Mouse (Mus musculus): Measurements from ENCODE around the gene Lsamp. TPM values are rescaled to one million over a fixed set of nuclear protein-coding genes. Genes with fewer than 3 reads are reported as not detected.

The Lsamp gene
- 156 and 157 TPM in 2 replicates for total RNA-seq (2014; rRNA removed)
- 121 and 122 TPM in 2 replicates for polyA plus RNA-seq (2015; fragmentation: Nextera tagmentation; extraction: Ambion mirVana)

DNA sequence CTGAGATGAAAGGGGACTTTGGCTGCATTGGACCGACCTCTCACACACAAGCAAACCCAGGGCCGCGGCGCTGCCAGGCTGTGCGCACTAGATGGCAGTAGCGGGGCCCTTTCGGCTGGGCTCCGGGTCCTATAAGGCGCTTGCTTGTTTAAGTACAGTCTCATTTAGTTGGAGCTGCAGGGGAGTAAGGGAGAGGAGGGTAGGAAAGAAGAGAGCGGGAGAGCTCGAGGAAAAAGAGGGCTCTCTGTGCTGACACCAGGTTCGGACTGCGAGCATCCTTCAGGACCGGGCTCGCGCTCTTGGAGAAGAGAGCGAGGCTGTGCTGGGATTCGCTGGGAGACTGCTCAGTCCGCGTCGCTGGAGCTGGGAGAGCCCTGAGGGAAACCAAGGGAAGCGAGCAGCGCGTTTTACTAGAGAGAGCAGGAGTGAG lies at the start of gene Lsamp:
TSS of gene Lsamp (plus strand) at position 157 of the 430 bp plus-strand sequence.
- peak; percentile 92 for TF ChIP-seq CTCF (IDR thresholded peaks at IDR 0.05; ENCODE audit: low read depth)
- Histone ChIP-seq H3K4me1 (ENCODE audit: insufficient read depth, low read length) (peaks cover 6% of the 10 kb centered on the region; the same call in 1 of the 2 replicates), H3K27me3 (ENCODE audit: insufficient read depth, low read length) (no peaks in the 10 kb centered on the region), H3K36me3 (ENCODE audit: insufficient read depth, low read length) (no peaks in the 10 kb centered on the region), H3K4me3 (ENCODE audit: low read length) (peak within 1 kb of the TSS; percentile 69), H3K9ac (replicated peaks; ENCODE audit: low read length) (peak within 1 kb of the TSS; percentile 73), H3K27ac (peak within 1 kb of the TSS; percentile 85), H3K9me3 (ENCODE audit: low read length) (no peaks in the 10 kb centered on the region), H3K4me2 (ENCODE audit: low read depth, low read length) (peak within 1 kb of the TSS; percentile 67)
- ATAC-seq, result peak; percentile 95
- under 1% methylated on average over 23 of the region's 24 CpGs for WGBS
- DNase-seq (ENCODE audit: low spot score), result peak; percentile 93

GRCm38 (mm10) chr16:39957686-39958085 lies 26.5 kb upstream of the Lsamp start:
- H3K9ac ChIP-seq (replicated peaks; ENCODE audit: low read length), result no peak overlapping the region
- no peaks in the 10 kb centered on the region for H3K4me1 ChIP-seq (ENCODE audit: insufficient read depth, low read length)
- H3K27ac ChIP-seq, result no peak overlapping the region
- H3K9me3 ChIP-seq (ENCODE audit: low read length), result no peaks in the 10 kb centered on the region
- WGBS, result 95% methylated on average over 2 of the region's 2 CpGs
- no peaks in the 10 kb centered on the region for H3K36me3 ChIP-seq (ENCODE audit: insufficient read depth, low read length)
- ATAC-seq (no peak), DNase-seq (ENCODE audit: low spot score) (no peak)
- H3K4me3 ChIP-seq (ENCODE audit: low read length), result no peak overlapping the region
- TF ChIP-seq CTCF (IDR thresholded peaks at IDR 0.05; ENCODE audit: low read depth), result no peak
- no peak overlapping the region for H3K4me2 ChIP-seq (ENCODE audit: low read depth, low read length)
- H3K27me3 ChIP-seq (ENCODE audit: insufficient read depth, low read length), result no peaks in the 10 kb centered on the region

DNA sequence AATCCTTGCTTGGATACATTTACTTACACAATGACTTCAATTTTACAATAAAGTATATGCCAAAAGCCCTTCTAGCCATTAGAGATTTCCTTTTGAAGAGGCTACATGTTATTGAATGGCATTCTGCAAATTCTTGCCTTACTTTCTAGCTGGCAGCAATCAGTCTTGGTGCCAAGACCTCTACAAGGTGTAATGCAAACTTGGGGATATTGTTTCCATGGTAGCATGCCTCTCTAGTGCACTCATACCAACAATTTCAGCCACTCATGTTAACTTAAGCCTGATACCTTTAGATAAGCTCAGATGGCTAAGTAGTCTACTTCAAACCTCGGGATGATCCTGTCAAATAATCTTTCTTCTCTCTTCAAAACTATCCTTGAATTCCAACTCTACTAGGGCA lies 11.4 kb upstream of the Lsamp start:
- TF ChIP-seq CTCF (IDR thresholded peaks at IDR 0.05; ENCODE audit: low read depth), result no peak
- Histone ChIP-seq H3K27ac (no peak overlapping the region), H3K9me3 (ENCODE audit: low read length) (no peaks in the 10 kb centered on the region), H3K9ac (replicated peaks; ENCODE audit: low read length) (no peak overlapping the region), H3K4me1 (ENCODE audit: insufficient read depth, low read length) (no peaks in the 10 kb centered on the region), H3K4me2 (ENCODE audit: low read depth, low read length) (no peak overlapping the region), H3K27me3 (ENCODE audit: insufficient read depth, low read length) (no peaks in the 10 kb centered on the region), H3K36me3 (ENCODE audit: insufficient read depth, low read length) (no peaks in the 10 kb centered on the region), H3K4me3 (ENCODE audit: low read length) (no peak overlapping the region)
- WGBS, result 87% methylated on average over 1 of the region's 1 CpGs
- no peak for ATAC-seq
- DNase-seq (ENCODE audit: low spot score), result no peak

DNA sequence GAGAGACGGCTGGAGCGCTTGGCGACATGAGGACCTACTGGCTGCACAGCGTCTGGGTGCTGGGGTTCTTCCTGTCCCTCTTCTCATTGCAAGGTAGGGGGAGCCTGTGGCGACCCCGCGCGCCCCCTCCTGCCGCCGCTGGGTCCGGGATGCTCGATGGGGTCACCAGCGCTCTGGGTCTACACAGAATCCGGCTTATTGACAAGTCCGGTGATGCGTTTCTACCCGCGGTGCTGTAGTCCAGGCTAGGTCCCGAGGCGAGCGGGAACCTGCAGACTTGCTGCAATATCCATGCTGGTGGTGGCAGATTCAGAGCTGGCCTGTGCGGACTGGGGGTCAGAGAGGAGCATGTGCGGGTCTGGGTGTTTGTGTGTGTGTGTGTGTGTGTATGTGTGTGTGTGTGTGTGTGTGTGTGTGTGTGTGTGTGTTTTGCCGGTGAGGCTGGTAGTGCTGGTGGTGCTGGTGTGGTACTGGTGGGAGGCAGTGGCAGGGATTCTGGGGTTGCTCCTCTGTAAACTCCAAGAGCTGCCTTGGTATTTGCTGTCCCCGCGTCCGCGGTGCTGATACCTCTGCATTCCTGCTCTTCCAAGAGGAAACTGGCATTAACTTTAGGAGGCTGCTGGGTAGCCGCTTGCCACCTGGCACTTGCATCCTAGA lies 602 bp downstream of the Lsamp start:
- under 1% methylated on average over 28 of the region's 29 CpGs for WGBS
- no peak for TF ChIP-seq CTCF (IDR thresholded peaks at IDR 0.05; ENCODE audit: low read depth)

GRCm38 (mm10) chr16:39988466-39988865 lies 4.3 kb downstream of the Lsamp start:
- H3K4me2 ChIP-seq (ENCODE audit: low read depth, low read length), result no peak overlapping the region
- TF ChIP-seq CTCF (IDR thresholded peaks at IDR 0.05; ENCODE audit: low read depth), result no peak
- WGBS, result 49% methylated on average over 2 of the region's 2 CpGs

More for the DNA sequence above, 602 bp downstream of the Lsamp start:
- Histone ChIP-seq H3K9ac (replicated peaks; ENCODE audit: low read length) (peak overlapping the region; percentile 73), H3K4me3 (ENCODE audit: low read length) (peak overlapping the region; percentile 69), H3K27ac (peak overlapping the region; percentile 85), H3K9me3 (ENCODE audit: low read length) (no peaks in the 10 kb centered on the region), H3K4me1 (ENCODE audit: insufficient read depth, low read length) (peaks cover 6% of the 10 kb centered on the region; the same call in 1 of the 2 replicates), H3K4me2 (ENCODE audit: low read depth, low read length) (peak overlapping the region; percentile 67), H3K27me3 (ENCODE audit: insufficient read depth, low read length) (no peaks in the 10 kb centered on the region), H3K36me3 (ENCODE audit: insufficient read depth, low read length) (no peaks in the 10 kb centered on the region)
- ATAC-seq, result peak; percentile 71
- DNase-seq (ENCODE audit: low spot score), result peak; percentile 59

GRCm38 (mm10) chr16:39994821-39995220 lies 10.7 kb downstream of the Lsamp start:
- H3K27me3 ChIP-seq (ENCODE audit: insufficient read depth, low read length), result no peaks in the 10 kb centered on the region
- no peaks in the 10 kb centered on the region for H3K9me3 ChIP-seq (ENCODE audit: low read length)
- H3K4me1 ChIP-seq (ENCODE audit: insufficient read depth, low read length), result no peaks in the 10 kb centered on the region
- no peak overlapping the region for H3K9ac ChIP-seq (replicated peaks; ENCODE audit: low read length)
- TF ChIP-seq CTCF (IDR thresholded peaks at IDR 0.05; ENCODE audit: low read depth), result no peak
- H3K4me3 ChIP-seq (ENCODE audit: low read length), result no peak overlapping the region
- no peak overlapping the region for H3K4me2 ChIP-seq (ENCODE audit: low read depth, low read length)
- no peak for DNase-seq (ENCODE audit: low spot score)
- no peak overlapping the region for H3K27ac ChIP-seq
- WGBS, result 84% methylated on average over 5 of the region's 5 CpGs
- no peak for ATAC-seq
- no peaks in the 10 kb centered on the region for H3K36me3 ChIP-seq (ENCODE audit: insufficient read depth, low read length)

More at GRCm38 (mm10) chr16:39988466-39988865, 4.3 kb downstream of the Lsamp start:
- peaks cover 6% of the 10 kb centered on the region; the same call in 1 of the 2 replicates for H3K4me1 ChIP-seq (ENCODE audit: insufficient read depth, low read length)
- no peaks in the 10 kb centered on the region for H3K36me3 ChIP-seq (ENCODE audit: insufficient read depth, low read length)
- H3K9me3 ChIP-seq (ENCODE audit: low read length), result no peaks in the 10 kb centered on the region
- no peak overlapping the region for H3K9ac ChIP-seq (replicated peaks; ENCODE audit: low read length)
- no peaks in the 10 kb centered on the region for H3K27me3 ChIP-seq (ENCODE audit: insufficient read depth, low read length)
- no peak overlapping the region for H3K4me3 ChIP-seq (ENCODE audit: low read length)
- H3K27ac ChIP-seq, result no peak overlapping the region
- no peak for ATAC-seq
- peak; percentile 21 for DNase-seq (ENCODE audit: low spot score)

DNA sequence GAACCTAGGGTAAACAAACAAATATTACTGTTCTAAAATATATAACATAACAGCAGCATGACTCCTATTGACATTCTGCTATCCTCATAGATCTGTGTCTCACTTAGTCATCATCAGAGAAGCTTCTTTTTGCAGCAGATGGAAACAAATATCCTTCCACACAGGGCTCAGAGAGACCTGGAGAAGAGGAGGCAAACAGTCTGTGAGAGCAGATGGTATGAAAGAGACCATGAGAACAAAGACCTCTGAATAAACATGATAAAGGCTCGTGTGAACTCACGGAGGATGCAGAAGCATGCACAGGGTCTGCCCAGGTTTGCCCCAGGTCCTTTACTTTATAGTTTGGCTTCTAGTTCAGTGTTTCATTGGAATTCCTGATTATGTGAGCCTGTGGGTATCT lies 24.6 kb downstream of the Lsamp start:
- Histone ChIP-seq H3K27ac (no peak overlapping the region), H3K9ac (replicated peaks; ENCODE audit: low read length) (no peak overlapping the region), H3K27me3 (ENCODE audit: insufficient read depth, low read length) (no peaks in the 10 kb centered on the region), H3K4me2 (ENCODE audit: low read depth, low read length) (no peak overlapping the region), H3K4me3 (ENCODE audit: low read length) (no peak overlapping the region), H3K36me3 (ENCODE audit: insufficient read depth, low read length) (no peaks in the 10 kb centered on the region), H3K4me1 (ENCODE audit: insufficient read depth, low read length) (no peaks in the 10 kb centered on the region), H3K9me3 (ENCODE audit: low read length) (no peaks in the 10 kb centered on the region)
- no peak for TF ChIP-seq CTCF (IDR thresholded peaks at IDR 0.05; ENCODE audit: low read depth)
- 49% methylated on average over 2 of the region's 2 CpGs for WGBS
- DNase-seq (ENCODE audit: low spot score), result no peak
- ATAC-seq, result no peak
